Mouse (Mus musculus): ENCODE results near the gene Dgki.

Dgki gene

GRCm38 (mm10) chr6:37299562-37300390 is at the start of gene Dgki:
Gene Dgki (minus strand): TSS chr6:37300184.
- DNase-seq (ENCODE audit: low spot score in 2 of 2): no peak

GRCm38 (mm10) chr6:37347606-37348005 is 47.6 kb upstream of the Dgki start:
- DNase-seq (ENCODE audit: low spot score in 2 of 2): no peak

- DNase-seq (ENCODE audit: low spot score in 2 of 2): no peak
Measured at GRCm38 (mm10) chr6:37338055-37338454, 38.1 kb upstream of the Dgki start.

- DNase-seq (ENCODE audit: low spot score in 2 of 2): no peak
Measured at GRCm38 (mm10) chr6:37336831-37337260, 36.9 kb upstream of the Dgki start.

- DNase-seq (ENCODE audit: low spot score in 2 of 2): no peak
Measured at GRCm38 (mm10) chr6:37336381-37336780, 36.4 kb upstream of the Dgki start.

- DNase-seq (ENCODE audit: low spot score in 2 of 2): no peak
Measured at GRCm38 (mm10) chr6:37332846-37333245, 32.9 kb upstream of the Dgki start.

GRCm38 (mm10) chr6:37329901-37330864 is 30.2 kb upstream of the Dgki start:
- DNase-seq (ENCODE audit: low spot score in 2 of 2): no peak

GRCm38 (mm10) chr6:37329376-37329775 is 29.4 kb upstream of the Dgki start:
- DNase-seq (ENCODE audit: low spot score in 2 of 2): no peak

GRCm38 (mm10) chr6:37328671-37329070 is 28.7 kb upstream of the Dgki start:
- DNase-seq (ENCODE audit: low spot score in 2 of 2): no peak

GRCm38 (mm10) chr6:37327519-37327918 is 27.5 kb upstream of the Dgki start:
- DNase-seq (ENCODE audit: low spot score in 2 of 2): no peak

GRCm38 (mm10) chr6:37326603-37326955 is 26.6 kb upstream of the Dgki start:
- no peak for DNase-seq (ENCODE audit: low spot score in 2 of 2)

- no peak for DNase-seq (ENCODE audit: low spot score in 2 of 2)
Measured at GRCm38 (mm10) chr6:37325906-37326602, 26.1 kb upstream of the Dgki start.

GRCm38 (mm10) chr6:37325076-37325475 is 25.1 kb upstream of the Dgki start:
- peak; percentile 38 to 44 for DNase-seq (ENCODE audit: low spot score in 2 of 2)

GRCm38 (mm10) chr6:37322641-37323040 is 22.7 kb upstream of the Dgki start:
- no peak for DNase-seq (ENCODE audit: low spot score in 2 of 2)

- no peak for DNase-seq (ENCODE audit: low spot score in 2 of 2)
Measured at GRCm38 (mm10) chr6:37322088-37322487, 22.1 kb upstream of the Dgki start.

GRCm38 (mm10) chr6:37317904-37318303 is 17.9 kb upstream of the Dgki start:
- DNase-seq (ENCODE audit: low spot score in 2 of 2): no peak

- no peak for DNase-seq (ENCODE audit: low spot score in 2 of 2)
Measured at GRCm38 (mm10) chr6:37315440-37315839, 15.5 kb upstream of the Dgki start.

GRCm38 (mm10) chr6:37310601-37311000 is 10.6 kb upstream of the Dgki start:
- DNase-seq (ENCODE audit: low spot score in 2 of 2): no peak

GRCm38 (mm10) chr6:37306616-37307015 is 6.6 kb upstream of the Dgki start:
- no peak for DNase-seq (ENCODE audit: low spot score in 2 of 2)

GRCm38 (mm10) chr6:37300492-37300891 is 508 bp upstream of the Dgki start:
- no peak for DNase-seq (ENCODE audit: low spot score in 2 of 2)

GRCm38 (mm10) chr6:37298982-37299381 is 1.0 kb downstream of the Dgki start:
- DNase-seq (ENCODE audit: low spot score in 2 of 2): no peak
